Mouse (Mus musculus) small intestine, adult 2 months (tissue): ENCODE data around the gene Adamtsl5.

ENCODE experiments used
- CTCF ChIP-seq: fragments of 200-500 bp; IDR thresholded peaks from 2 replicates; pipeline ENCODE4 v1.5.1; 2012; ENCODE audit warnings: low read depth, mild to moderate bottlenecking, control low read depth, inconsistent platforms, low read length, moderate library complexity, mixed read lengths; ENCODE audit not compliant: insufficient replicate concordance, insufficient read length; ENCODE audit errors: extremely low read depth
- POLR2A ChIP-seq: fragments of 200-500 bp; IDR thresholded peaks from 2 replicates; pipeline ENCODE4 v1.6.1; 2012; ENCODE audit warnings: low read depth, mild to moderate bottlenecking, control low read depth, inconsistent platforms, low read length, moderate library complexity

- TF ChIP-seq CTCF (no peak), POLR2A (no peak)
These were observed 24.5 kb upstream of the Adamtsl5 start for GRCm38 (mm10) chr10:80372706-80373105.
